Mouse (Mus musculus): ENCODE measurements at regions not wholly inside any gene's neighbourhood (a gene's known extent, or its start where the extent isn't known, plus 50 kb on each side); places are given as distances from the start of the nearest gene placed in this dataset.

DNA sequence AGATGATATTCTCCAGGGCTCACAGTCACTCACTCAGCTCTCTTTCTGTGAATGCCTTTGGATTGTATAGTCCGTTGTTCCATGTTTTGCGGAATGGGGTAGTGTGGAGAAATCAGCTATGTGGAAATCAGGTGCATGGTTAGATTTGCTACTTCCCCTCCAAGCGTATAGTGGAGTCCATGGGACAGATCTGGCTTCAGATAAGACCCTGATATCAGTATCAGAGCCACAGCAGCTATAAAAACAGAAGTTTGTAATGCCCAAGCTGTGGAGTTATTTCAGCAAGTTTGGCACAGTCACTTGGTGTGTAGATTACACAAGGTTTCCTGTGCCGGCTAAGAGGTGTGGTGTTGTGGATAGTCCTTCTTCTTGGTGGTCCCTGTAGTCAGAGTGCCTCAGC, 359.6 kb upstream of the Nr3c2 start:
- no peak for DNase-seq (ENCODE audit: low spot score)

DNA sequence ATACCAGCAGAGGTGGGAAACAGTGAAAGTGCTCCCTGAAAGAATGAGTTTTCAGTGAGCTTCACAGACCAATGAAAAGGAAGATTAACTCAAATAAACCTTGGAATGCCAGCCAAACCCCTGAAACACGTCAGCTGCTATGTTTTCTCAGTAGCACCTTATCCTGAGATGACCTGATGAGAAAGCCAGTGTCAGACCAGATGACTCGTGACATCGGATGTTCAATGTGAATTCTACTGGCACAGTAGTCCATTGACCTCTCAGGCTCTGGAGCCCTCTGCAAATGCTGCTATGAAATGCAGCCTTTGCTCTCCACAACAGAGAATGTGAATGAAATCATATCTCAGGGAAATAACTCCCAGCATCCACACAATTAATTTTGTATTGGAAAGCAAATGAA, 358.6 kb upstream of the Nr3c2 start:
- DNase-seq (ENCODE audit: low spot score) = no peak

DNA sequence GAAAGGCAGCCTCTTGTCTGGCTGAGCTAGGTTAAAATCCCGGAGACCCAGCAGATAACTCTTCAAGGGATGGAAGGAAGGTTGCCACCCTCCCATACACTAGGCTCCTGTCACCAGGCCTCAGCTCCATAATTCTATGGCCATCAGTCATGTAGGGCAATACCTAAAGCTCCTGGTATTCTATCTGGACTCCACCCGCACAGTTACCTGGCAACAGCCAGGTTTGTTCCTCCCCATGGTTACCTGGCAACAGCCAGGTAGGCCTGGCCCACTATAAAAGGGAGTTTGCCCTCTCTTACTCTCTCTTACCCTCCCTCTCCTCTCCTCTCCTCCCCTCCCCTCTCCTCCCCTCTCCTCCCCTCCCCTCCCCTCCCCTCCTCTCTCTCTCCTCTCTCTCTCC, 347.6 kb upstream of the Nr3c2 start:
- no peak for DNase-seq (ENCODE audit: low spot score)

DNA sequence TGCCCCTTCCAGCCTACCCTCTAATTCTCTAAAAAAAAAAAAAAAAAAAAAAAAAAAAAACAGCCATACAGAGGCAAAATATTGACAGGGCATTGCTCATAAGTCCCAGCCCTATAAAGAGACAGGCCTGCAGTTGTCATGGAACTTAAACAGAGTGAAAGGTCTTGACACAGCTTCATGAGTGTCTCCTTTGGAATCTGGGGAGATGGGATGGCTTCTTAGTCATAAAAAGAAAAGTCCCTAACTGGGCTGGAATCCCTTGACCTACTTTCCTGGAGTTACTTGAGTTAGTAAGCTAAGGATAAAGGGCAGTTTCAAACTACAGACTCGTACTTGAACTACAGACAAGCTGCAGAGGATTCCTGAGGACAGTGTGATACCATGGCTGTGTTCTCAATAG, 297.7 kb upstream of the Nr3c2 start:
- no peak for DNase-seq (ENCODE audit: low spot score)

DNA sequence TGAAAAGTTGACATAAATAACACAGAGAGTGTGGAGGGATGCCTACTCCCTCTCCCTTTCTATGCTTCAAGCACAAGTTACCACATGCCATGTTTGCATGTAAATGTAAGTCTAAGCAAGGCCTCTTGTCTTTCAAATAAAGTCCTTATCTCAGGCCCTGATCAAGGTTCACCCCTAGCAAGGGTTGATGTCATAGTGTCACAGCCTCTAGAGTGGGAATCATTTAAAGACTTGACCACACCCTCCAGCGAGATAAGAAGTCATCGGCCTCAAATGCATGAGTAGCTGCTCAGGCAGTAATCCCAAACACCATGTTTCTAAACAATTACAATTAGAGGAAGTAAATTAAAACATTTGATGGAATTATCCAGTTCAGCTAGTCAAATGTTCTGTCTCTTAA, 280.5 kb upstream of the Nr3c2 start:
- no peak for DNase-seq (ENCODE audit: low spot score)

DNA sequence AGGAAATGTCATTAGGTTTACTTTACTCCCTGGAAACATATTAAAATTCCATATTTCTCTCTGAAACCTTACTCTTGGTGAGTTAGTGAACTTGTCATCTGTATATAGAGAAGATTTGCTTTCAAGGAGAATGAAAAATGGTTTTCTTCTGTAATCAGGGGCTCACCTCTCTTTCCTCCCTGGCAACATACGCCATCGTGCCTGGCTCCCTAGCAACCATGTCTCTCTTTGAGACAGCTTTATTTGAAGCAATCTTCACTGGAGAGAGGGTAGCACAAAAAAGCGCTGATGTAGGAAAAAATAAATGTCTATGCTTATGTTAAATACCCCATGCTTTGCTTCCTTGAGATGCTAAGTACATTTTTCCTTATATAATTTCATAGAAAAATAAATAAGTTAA, 278.4 kb upstream of the Nr3c2 start:
- no peak for DNase-seq (ENCODE audit: low spot score)

DNA sequence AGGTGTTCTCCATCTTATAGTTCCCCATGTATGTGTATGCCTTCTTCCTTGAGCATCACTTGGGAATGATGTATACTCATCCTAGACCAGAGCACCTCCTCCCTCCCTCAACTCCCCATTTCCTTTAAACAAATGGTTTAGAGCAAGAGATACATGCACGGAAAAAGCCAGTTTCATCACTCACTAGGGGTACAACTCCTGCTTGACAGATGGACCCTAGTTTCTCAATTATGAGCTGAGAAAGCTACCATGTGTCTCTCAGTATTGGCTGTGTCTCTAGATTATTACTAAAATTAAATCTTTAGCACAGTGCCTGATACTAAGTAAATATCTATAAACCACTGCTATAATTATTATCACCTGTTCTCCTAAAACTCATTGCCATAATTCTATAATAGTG, 266.2 kb upstream of the Nr3c2 start:
- no peak for DNase-seq (ENCODE audit: low spot score)

Measured in left cerebral cortex, adult 11 months (tissue).